Mouse (Mus musculus) intestine, postnatal 0 days (tissue): ENCODE results near the gene Ddhd1. TPM values are rescaled to one million over a fixed set of nuclear protein-coding genes. Genes with fewer than 3 reads are reported as not detected.

Experiments
- ATAC-seq: fragments of 200-750 bp; cut with Nextera tagmentation; 2 replicates; pipeline ENCODE4 v1.8.0; 2017; ENCODE audit warnings: mild to moderate bottlenecking, moderate TSS enrichment, moderate library complexity
- H3K27ac ChIP-seq: fragments of 300-500 bp; sonication (generic); 2 replicates; pipeline ENCODE4 v1.5.1; 2014; ENCODE audit warnings: mild to moderate bottlenecking, low read depth, low read length, moderate library complexity
- H3K27me3 ChIP-seq: fragments of 300-500 bp; sonication (generic); replicated peaks from 2 replicates; pipeline ENCODE4 v1.6.1; 2014; ENCODE audit warnings: low read length, mixed read lengths; ENCODE audit not compliant: control insufficient read depth, insufficient read depth
- H3K36me3 ChIP-seq: fragments of 300-500 bp; sonication (generic); 2 replicates; pipeline ENCODE4 v1.6.1; 2014; ENCODE audit warnings: mild to moderate bottlenecking, moderate library complexity; ENCODE audit not compliant: control insufficient read depth, insufficient read depth
- H3K4me1 ChIP-seq: fragments of 300-500 bp; sonication (generic); replicated peaks from 2 replicates; pipeline ENCODE4 v1.6.1; 2014; ENCODE audit warnings: antibody characterized with exemption, low read length, mixed read lengths; ENCODE audit not compliant: control insufficient read depth, insufficient read depth
- H3K4me2 ChIP-seq: fragments of 300-500 bp; sonication (generic); replicated peaks from 2 replicates; pipeline ENCODE4 v1.6.1; 2014; ENCODE audit warnings: low read depth, mild to moderate bottlenecking, moderate library complexity
- H3K4me3 ChIP-seq: fragments of 300-500 bp; sonication (generic); 2 replicates; pipeline ENCODE4 v1.5.1; 2014; ENCODE audit warnings: low read depth, low read length
- H3K9ac ChIP-seq: fragments of 300-500 bp; sonication (generic); 2 replicates; pipeline ENCODE4 v1.6.1; 2014; ENCODE audit warnings: mild to moderate bottlenecking, low read depth, low read length
- H3K9me3 ChIP-seq: fragments of 300-500 bp; sonication (generic); 2 replicates; pipeline ENCODE4 v1.6.1; 2016; ENCODE audit warnings: mixed run types; ENCODE audit not compliant: control insufficient read depth
- CTCF ChIP-seq: sonication (generic); IDR thresholded peaks from 2 replicates; pipeline ENCODE4 v1.5.1; 2016; ENCODE audit warnings: low read depth, mild to moderate bottlenecking, control low read depth, antibody characterized with exemption, moderate library complexity
- WGBS: fragments of 180-500 bp; shearing (Covaris S2); extraction: QIAGEN DNeasy Blood & Tissue Kit; methylation state at CpG from one replicate; pipeline ENCODE4 v1.1.7; 2014; 5-methylcytosine and 5-hydroxymethylcytosine counted together
- polyA plus RNA-seq: library from polyadenylated mRNA; unstranded; fragments of >200 nt; fragmentation: Nextera tagmentation; extraction: Ambion mirVana; gene quantifications from 2 replicates; pipeline ENCODE4 v1.2.1, GENCODE M21; 2015

Gene Ddhd1
- polyA plus RNA-seq, 1 experiment from 2014 or later = 10.6 TPM

DNA sequence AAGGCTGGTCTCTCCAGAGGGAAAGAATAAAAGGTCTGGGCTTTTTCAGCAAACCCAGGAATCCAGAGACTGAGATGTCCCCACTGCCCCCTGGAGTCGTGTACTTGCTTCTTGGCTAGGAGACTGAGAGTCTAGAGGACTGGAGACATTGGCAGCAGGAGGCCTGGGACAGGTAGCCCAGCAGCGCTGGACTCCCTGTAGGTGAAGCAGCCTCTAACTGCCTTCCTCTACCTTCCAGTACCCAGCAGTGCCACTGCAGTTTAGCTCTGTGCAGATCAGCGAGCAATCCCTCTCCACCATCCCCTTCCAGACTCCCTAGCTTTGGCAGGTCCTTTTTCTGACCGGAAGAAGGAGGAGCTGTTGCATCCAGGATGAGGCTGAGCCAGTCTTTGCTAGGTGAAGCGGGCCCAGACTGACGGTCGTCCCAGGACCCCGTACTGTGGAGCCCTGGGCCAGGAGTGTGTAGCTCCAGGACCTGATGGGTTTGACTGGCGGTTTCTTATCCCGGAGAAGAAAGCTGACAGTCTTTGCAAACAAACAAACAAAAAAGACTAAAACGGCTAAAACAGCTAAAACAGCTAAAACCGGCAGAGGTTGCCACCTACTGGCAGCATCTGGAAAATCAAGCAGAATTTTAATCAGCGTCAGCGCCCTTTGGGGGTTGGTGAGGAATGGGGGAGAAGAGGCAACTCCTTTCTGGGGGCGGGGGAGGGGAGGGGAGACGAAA is 32.7 kb upstream of the Ddhd1 start:
- peak; percentile 38; the same call in 1 of the 2 replicates for ATAC-seq
- peak; percentile 78 for TF ChIP-seq CTCF

DNA sequence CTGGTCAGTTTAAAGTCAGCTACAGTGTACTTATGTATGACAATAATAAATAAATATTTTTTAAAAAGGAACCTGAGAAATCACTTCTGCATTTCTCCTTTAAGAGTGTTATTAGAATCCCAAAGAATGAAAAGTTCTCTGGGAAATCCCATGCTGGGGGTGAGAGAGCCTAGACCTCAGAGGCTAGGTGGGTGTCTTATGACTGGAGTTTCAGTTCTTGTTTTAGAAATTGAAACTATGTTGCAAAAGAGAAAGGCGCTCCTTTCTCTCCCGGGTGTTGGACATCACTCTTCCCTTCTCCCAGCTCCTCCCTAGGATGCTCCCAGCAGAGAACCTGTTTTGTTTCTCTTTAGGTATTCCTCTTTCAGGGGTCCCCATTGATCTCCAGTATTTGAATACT is 27.4 kb upstream of the Ddhd1 start:
- H3K36me3 ChIP-seq = no peaks in the 10 kb centered on the region
- TF ChIP-seq CTCF = no peak
- 75% methylated on average over 2 of the region's 2 CpGs for WGBS

More for the DNA sequence above, 32.7 kb upstream of the Ddhd1 start:
- Histone ChIP-seq H3K4me2 (peak overlapping the region; percentile 77), H3K4me1 (no peaks in the 10 kb centered on the region), H3K9me3 (no peaks in the 10 kb centered on the region), H3K36me3 (no peaks in the 10 kb centered on the region), H3K27me3 (no peaks in the 10 kb centered on the region), H3K27ac (no peak overlapping the region), H3K9ac (peak overlapping the region; percentile 41), H3K4me3 (peak overlapping the region; percentile 44)
- WGBS = 2% methylated on average over 16 of the region's 16 CpGs

DNA sequence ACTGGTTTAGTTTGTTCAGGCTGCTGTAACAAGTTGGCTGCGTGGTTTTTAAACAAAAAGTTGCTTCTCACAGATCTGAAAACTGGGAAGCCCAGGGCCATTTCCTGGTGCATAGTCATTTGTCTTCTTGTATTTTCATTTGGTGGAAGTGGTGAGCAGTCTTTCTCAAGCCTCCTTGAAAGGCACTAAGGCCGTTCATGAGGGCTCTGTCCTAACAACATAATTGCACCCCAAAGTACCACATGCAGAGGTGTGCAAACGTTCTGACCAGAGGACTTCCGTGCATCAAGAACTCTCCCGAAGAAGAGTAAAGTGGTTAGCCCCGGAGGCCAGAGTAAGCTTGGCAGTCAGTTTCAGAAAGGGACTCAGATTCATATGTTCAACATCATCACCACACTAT is 18.8 kb upstream of the Ddhd1 start:
- no peak overlapping the region for H3K9ac ChIP-seq
- H3K36me3 ChIP-seq = no peaks in the 10 kb centered on the region
- H3K4me3 ChIP-seq = no peak overlapping the region
- TF ChIP-seq CTCF = no peak
- H3K27ac ChIP-seq = no peak overlapping the region
- ATAC-seq = no peak
- no peaks in the 10 kb centered on the region for H3K4me1 ChIP-seq
- H3K9me3 ChIP-seq = no peaks in the 10 kb centered on the region
- no peak overlapping the region for H3K4me2 ChIP-seq
- H3K27me3 ChIP-seq = no peaks in the 10 kb centered on the region
- WGBS = 60% methylated on average over 6 of the region's 6 CpGs

More for the DNA sequence above, 27.4 kb upstream of the Ddhd1 start:
- Histone ChIP-seq H3K4me1 (no peaks in the 10 kb centered on the region), H3K27me3 (no peaks in the 10 kb centered on the region), H3K4me3 (no peak overlapping the region), H3K9me3 (no peaks in the 10 kb centered on the region), H3K27ac (no peak overlapping the region), H3K9ac (no peak overlapping the region), H3K4me2 (no peak overlapping the region)
- no peak for ATAC-seq

DNA sequence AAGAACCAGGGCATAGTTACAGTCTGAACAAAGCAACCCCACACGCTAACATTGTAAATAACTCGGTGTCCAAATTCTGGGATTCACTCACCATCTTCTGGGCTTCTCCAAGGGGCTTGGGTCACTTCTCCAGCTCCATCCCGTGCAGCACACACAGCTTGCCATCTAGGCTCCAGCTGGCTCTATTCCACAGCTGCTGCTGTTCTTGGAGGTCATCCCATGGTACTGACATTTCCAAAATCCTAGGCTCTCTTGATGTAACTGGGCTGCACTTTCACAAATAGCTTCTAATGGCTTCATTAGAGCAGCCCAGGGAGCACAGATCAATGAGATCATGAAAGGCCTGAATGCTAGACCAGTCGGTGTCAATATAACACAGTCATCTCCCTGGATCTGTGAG is 10.4 kb upstream of the Ddhd1 start:
- Histone ChIP-seq H3K4me3 (no peak overlapping the region), H3K9me3 (no peaks in the 10 kb centered on the region), H3K9ac (no peak overlapping the region), H3K36me3 (no peaks in the 10 kb centered on the region), H3K4me2 (no peak overlapping the region), H3K4me1 (no peaks in the 10 kb centered on the region), H3K27me3 (no peaks in the 10 kb centered on the region), H3K27ac (no peak overlapping the region)
- WGBS = 61% methylated on average over 4 of the region's 4 CpGs
- TF ChIP-seq CTCF = no peak
- ATAC-seq = no peak

DNA sequence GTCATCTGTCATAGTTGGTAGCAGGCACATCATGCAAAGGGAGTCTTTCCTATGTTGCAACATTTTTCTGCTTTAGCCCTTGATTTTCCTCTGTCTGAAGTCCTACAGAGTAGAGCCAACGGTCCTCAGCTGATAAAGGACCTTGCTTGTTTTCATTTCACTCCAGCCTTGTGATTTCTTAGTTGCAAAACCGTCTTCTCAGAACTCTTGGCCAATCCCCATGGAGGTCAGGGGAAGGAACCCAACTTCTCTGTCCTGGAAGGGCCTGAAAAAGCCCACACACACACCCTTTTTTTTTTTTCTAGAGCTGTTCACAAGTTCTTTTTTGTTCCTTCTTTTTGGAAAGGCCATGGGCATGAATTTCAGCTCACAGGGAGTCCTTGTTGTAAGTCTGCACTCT is 9.3 kb upstream of the Ddhd1 start:
- Histone ChIP-seq H3K27ac (no peak overlapping the region), H3K4me1 (no peaks in the 10 kb centered on the region), H3K9me3 (no peaks in the 10 kb centered on the region), H3K27me3 (no peaks in the 10 kb centered on the region), H3K4me3 (no peak overlapping the region), H3K36me3 (no peaks in the 10 kb centered on the region), H3K4me2 (no peak overlapping the region), H3K9ac (no peak overlapping the region)
- ATAC-seq = no peak
- TF ChIP-seq CTCF = no peak
- WGBS = 45% methylated on average over 2 of the region's 2 CpGs

DNA sequence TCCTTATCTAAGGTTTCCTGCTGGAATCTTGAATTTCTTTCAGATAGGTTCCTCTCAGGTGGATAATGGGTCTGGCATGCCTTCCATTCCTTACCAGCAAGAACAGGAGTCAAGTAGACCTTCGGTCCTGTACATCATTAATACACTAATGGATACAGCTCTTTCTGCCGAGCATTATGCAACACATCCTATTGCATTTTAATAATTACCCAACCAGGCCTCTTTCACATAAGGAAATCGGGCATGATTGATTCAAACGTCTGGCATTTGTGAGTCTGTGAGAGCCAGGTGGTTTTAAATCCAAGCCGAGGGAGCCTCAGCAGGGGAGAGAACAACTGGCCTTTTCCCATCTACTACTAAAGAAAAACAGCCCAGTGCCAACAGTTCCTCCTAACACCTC is 3.6 kb upstream of the Ddhd1 start:
- H3K9ac ChIP-seq = no peak overlapping the region
- WGBS = 34% methylated on average over 5 of the region's 5 CpGs
- H3K4me2 ChIP-seq = no peak overlapping the region
- H3K9me3 ChIP-seq = no peaks in the 10 kb centered on the region
- ATAC-seq = no peak
- no peak overlapping the region for H3K4me3 ChIP-seq
- H3K27me3 ChIP-seq = no peaks in the 10 kb centered on the region
- no peak overlapping the region for H3K27ac ChIP-seq
- H3K36me3 ChIP-seq = no peaks in the 10 kb centered on the region
- TF ChIP-seq CTCF = no peak
- H3K4me1 ChIP-seq = 0 out of 2 replicates have a peak, but pooled peaks cover 9% of the 10 kb centered on the region
